ENCODE assay signal across 16 mouse cellular contexts in genomic region chr7:132795141-132795540, GRCm38 (mm10). TPM values are rescaled to one million over a fixed set of nuclear protein-coding genes. Genes with fewer than 3 reads are reported as not detected.
DNase-seq lines count a peak whose midpoint lies in the region; ATAC-seq lines count a peak whose summit lies in the region.
"Had no signal": no experiment of that assay in that cellular context is flagged by ENCODE, and none has a peak within 500 bp of the region (broad histone marks: within the 10 kb centered on the region; RNA-seq: fewer than 3 reads in every experiment).

No protein-coding gene starts in this region.

- H3K9me3 ChIP-seq in hindbrain, embryonic 11.5 days (ENCODE audit: control insufficient read depth, low read length), result no peaks in the 10 kb centered on the region
- H3K9me3 ChIP-seq: embryonic facial prominence, embryonic 12.5 days; forebrain, embryonic 15.5 days; heart, embryonic 12.5 days; hindbrain, embryonic 10.5 days; hindbrain, embryonic 15.5 days had no signal

- H3K36me3 ChIP-seq in hindbrain, embryonic 11.5 days (ENCODE audit: control insufficient read depth, insufficient read depth, low read length), result no peaks in the 10 kb centered on the region
- H3K36me3 ChIP-seq: forebrain, embryonic 15.5 days; hindbrain, embryonic 15.5 days had no signal

- 94% methylated on average over 5 of the region's 5 CpGs for WGBS in hindbrain, embryonic 11.5 days

- DNase-seq in gastrocnemius, postnatal 14 days, result peak; percentile 0
- DNase-seq in gastrocnemius, adult 8-10 months (ENCODE audit: low spot score in 2 of 2), result no peak
- DNase-seq in CD4-positive, CD25-positive, alpha-beta regulatory T cell, adult 2 months (ENCODE audit: low read depth, low spot score), result peak; percentile 55
- no peak for DNase-seq in hindbrain, embryonic 11.5 days (ENCODE audit: low spot score)
- no peak for DNase-seq in heart, adult 18-20 months
- DNase-seq: adrenal gland, postnatal 10 days; cerebellum, adult 11-12 months; cerebellum, postnatal 10 days; gastrocnemius, postnatal 10 days had no signal

- no peak overlapping the region for H3K4me3 ChIP-seq in brown adipose tissue, adult 24 weeks (ENCODE audit: insufficient read depth, low read depth, low read length)
- H3K4me3 ChIP-seq in hindbrain, embryonic 11.5 days (ENCODE audit: low read depth, low read length), result no peak overlapping the region
- H3K4me3 ChIP-seq: embryonic facial prominence, embryonic 12.5 days; forebrain, embryonic 15.5 days; heart, embryonic 12.5 days; hindbrain, embryonic 10.5 days; hindbrain, embryonic 15.5 days had no signal

- H3K4me1 ChIP-seq in brown adipose tissue, adult 24 weeks (ENCODE audit: control insufficient read depth, insufficient read depth, insufficient read length, low read length), result peaks cover 67% of the 10 kb centered on the region
- H3K4me1 ChIP-seq in hindbrain, embryonic 11.5 days (replicated peaks; ENCODE audit: control insufficient read depth, insufficient read depth, low read length), result no peaks in the 10 kb centered on the region; the same call in 1 of the 2 replicates
- H3K4me1 ChIP-seq: forebrain, embryonic 15.5 days had no signal

- H3K4me2 ChIP-seq in hindbrain, embryonic 11.5 days (replicated peaks; ENCODE audit: low read depth, low read length), result no peak overlapping the region
- H3K4me2 ChIP-seq: embryonic facial prominence, embryonic 12.5 days; forebrain, embryonic 15.5 days; heart, embryonic 12.5 days; hindbrain, embryonic 15.5 days had no signal

- H3K9ac ChIP-seq in hindbrain, embryonic 11.5 days (ENCODE audit: low read depth, low read length), result no peak overlapping the region
- H3K9ac ChIP-seq: embryonic facial prominence, embryonic 12.5 days; forebrain, embryonic 15.5 days; heart, embryonic 12.5 days; hindbrain, embryonic 15.5 days had no signal

- intact Hi-C loops in gastrocnemius, postnatal 14 days (cut with DNase I; ENCODE audit: low total_unique reads), result no loop called here

- no peaks in the 10 kb centered on the region for H3K27me3 ChIP-seq in hindbrain, embryonic 11.5 days (ENCODE audit: control insufficient read depth, insufficient read depth, low read length)
- H3K27me3 ChIP-seq: embryonic facial prominence, embryonic 12.5 days; forebrain, embryonic 15.5 days; heart, embryonic 12.5 days; hindbrain, embryonic 15.5 days had no signal

- H3K27ac ChIP-seq in brown adipose tissue, adult 24 weeks (replicated peaks; ENCODE audit: low read depth, low read length), result 0 out of 2 replicates have a peak overlapping the region, but pooled peaks have one; percentile 6
- no peak overlapping the region for H3K27ac ChIP-seq in hindbrain, embryonic 11.5 days (ENCODE audit: low read depth, low read length)
- H3K27ac ChIP-seq: embryonic facial prominence, embryonic 12.5 days; forebrain, embryonic 15.5 days; hindbrain, embryonic 10.5 days; hindbrain, embryonic 15.5 days had no signal

- ATAC-seq in inflammation-experienced regulatory T-cells, adult 6 months, result peak; percentile 18
- ATAC-seq in hindbrain, embryonic 11.5 days (ENCODE audit: low FRiP score), result no peak
- ATAC-seq: forebrain, embryonic 15.5 days had no signal

RNA-seq across cellular contexts. Expression of gene Fam53b, which starts 18.5 kb away (rescaled TPM):
- total RNA-seq in gastrocnemius, postnatal 14 days (2021), result 10 to 100 TPM; 19.5 to 24.1 TPM
- 10 to 100 TPM; 17.4 to 31.8 (median 21.1) TPM for total RNA-seq in gastrocnemius, adult 8-10 months (2022)
- polyA plus RNA-seq in brown adipose tissue, adult 24 weeks (2012; ENCODE audit: insufficient read depth, insufficient read length, missing spikeins), result 44.1 and 50.2 TPM in 2 replicates
- polyA plus RNA-seq in inflammation-experienced regulatory T-cells, adult 6 months (2017; shearing (Covaris generic)), result 10 to 100 TPM; 53.1 to 85.7 (median 80.7) TPM
- 16.9 and 17.0 TPM in 2 replicates for polyA plus RNA-seq in hindbrain, embryonic 11.5 days (2014; fragmentation: Nextera tagmentation; extraction: Ambion mirVana)
- 10 to 100 TPM; 21.3 to 22.5 TPM for total RNA-seq in heart, adult 18-20 months (2021)

RNA-seq across cellular contexts. Expression of gene Eef1akmt2, which starts 57.3 kb away (rescaled TPM):
- total RNA-seq in gastrocnemius, postnatal 14 days (2021), result 1 to 10 TPM; 7.5 to 7.8 TPM
- total RNA-seq in gastrocnemius, adult 8-10 months (2022), result 1 to 10 TPM; 4.6 to 9.0 (median 5.9) TPM
- 28.0 and 35.9 TPM in 2 replicates for polyA plus RNA-seq in brown adipose tissue, adult 24 weeks (2012; ENCODE audit: insufficient read depth, insufficient read length, missing spikeins)
- 10 to 100 TPM; 60.0 to 76.4 (median 74.4) TPM for polyA plus RNA-seq in inflammation-experienced regulatory T-cells, adult 6 months (2017; shearing (Covaris generic))
- 93.0 and 93.5 TPM in 2 replicates for polyA plus RNA-seq in hindbrain, embryonic 11.5 days (2014; fragmentation: Nextera tagmentation; extraction: Ambion mirVana)
- total RNA-seq in heart, adult 18-20 months (2021), result 10 to 100 TPM in 1 of 2 experiments, 1 to 10 TPM in 1; 7.3 to 10.4 TPM

Comparison
In these comparisons a context has a peak if more than half of its experiments do, and no peak if none do; other contexts are left out.
1. DNase-seq: peak in gastrocnemius, postnatal 14 days (single experiment) and CD4-positive, CD25-positive, alpha-beta regulatory T cell, adult 2 months (single experiment); none in gastrocnemius, adult 8-10 months (0 of 2), hindbrain, embryonic 11.5 days (single experiment) and heart, adult 18-20 months (0 of 2).